Mouse (Mus musculus): ENCODE results near the gene Spint1.

Gene Spint1

GRCm38 (mm10) chr2:119237210-119237870 lies at the start of gene Spint1:
TSS of gene Spint1 (plus strand) at chr2:119237362.
- DNase-seq (ENCODE audit: low read depth, low spot score), result no peak

- DNase-seq (ENCODE audit: low read depth, low spot score), result peak; percentile 86
Observed at GRCm38 (mm10) chr2:119189029-119189710, 48.0 kb upstream of the Spint1 start.

- DNase-seq (ENCODE audit: low read depth, low spot score), result no peak
Observed at GRCm38 (mm10) chr2:119190969-119191368, 46.2 kb upstream of the Spint1 start.

GRCm38 (mm10) chr2:119194140-119194539 lies 43.0 kb upstream of the Spint1 start:
- no peak for DNase-seq (ENCODE audit: low read depth, low spot score)

DNA sequence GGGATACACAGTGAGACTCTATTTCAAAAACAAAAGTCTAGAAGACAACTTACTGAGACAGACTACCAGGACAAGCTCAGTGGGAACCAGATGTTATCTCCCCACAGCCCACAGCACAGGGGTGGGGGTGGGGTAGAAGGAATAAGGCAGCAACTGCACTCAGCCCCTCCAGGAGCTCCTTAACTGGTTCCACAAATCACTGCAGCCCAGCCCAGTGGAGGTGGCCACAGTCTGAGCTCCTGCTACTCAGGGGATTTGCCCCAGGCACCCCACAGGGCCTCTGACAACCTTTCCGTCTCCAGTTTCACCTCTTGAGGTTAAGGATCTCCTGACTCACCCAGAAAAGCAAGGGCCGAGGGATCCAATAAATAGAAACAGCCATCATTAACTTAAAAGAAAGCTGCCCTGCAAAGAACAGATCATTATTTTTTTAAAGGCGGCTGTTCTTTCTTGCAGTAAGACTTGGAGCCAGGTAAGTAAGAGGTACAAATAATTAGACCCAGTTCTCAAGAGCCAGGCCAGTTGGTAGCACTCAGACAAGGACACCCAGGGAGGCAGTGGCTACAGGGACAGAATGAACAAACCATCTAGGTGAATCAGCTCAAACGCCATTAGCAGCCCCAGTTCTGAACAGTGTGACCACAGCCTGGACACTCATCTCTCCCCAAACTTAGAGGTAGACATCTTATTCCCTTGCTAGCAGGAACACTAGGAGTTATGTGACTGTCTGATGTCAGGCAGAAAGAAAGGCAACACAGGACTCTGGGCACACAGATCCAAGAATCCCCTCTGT lies 40.6 kb upstream of the Spint1 start:
- no peak for DNase-seq (ENCODE audit: low read depth, low spot score)

GRCm38 (mm10) chr2:119197493-119197892 lies 39.7 kb upstream of the Spint1 start:
- DNase-seq (ENCODE audit: low read depth, low spot score), result no peak

- DNase-seq (ENCODE audit: low read depth, low spot score), result no peak
Observed at GRCm38 (mm10) chr2:119198049-119198448, 39.1 kb upstream of the Spint1 start.

DNA sequence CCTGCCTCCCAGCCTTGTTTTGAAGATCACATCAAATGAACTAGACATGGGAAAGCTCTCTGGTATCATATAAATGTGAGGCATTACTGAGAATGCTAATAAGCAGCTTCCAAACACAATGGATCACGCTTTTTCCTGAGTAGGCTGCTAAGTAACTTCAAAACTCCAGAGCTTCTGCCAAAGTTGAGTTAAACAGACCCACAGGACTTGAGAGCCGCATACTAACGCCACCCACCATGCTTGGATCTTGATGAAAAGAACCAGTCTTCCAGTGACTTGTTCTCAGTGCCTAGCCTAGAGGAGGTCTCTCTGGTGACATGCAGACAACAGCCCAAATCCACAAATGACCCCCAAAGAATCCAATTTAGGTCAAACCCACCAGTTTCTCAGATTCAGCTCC lies 38.2 kb upstream of the Spint1 start:
- DNase-seq (ENCODE audit: low read depth, low spot score), result no peak

DNA sequence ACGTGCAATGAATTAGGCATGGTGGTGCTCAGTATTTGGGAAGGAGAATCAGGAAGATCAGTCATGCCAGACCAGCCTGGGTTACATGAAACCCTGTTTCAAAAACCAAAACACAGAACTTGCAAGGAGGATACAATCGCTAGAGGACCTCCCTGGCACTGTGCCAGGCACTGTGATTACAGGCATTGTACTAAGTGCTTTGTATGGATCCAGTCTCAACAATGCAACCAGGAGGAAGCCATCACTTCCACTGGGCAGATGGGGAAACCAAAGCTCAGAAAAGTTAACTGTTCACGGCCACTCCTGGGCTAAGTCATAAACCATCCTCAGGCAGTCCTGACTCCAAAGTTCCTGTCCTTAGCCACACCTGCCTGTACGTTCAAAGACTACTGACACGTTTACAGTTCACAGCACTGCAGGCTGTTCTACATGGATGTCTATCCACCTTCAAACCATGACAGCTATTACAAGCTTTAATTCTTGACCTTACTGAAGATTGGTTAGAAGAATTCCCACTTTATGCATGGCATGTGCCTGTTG lies 34.2 kb upstream of the Spint1 start:
- no peak for DNase-seq (ENCODE audit: low read depth, low spot score)

DNA sequence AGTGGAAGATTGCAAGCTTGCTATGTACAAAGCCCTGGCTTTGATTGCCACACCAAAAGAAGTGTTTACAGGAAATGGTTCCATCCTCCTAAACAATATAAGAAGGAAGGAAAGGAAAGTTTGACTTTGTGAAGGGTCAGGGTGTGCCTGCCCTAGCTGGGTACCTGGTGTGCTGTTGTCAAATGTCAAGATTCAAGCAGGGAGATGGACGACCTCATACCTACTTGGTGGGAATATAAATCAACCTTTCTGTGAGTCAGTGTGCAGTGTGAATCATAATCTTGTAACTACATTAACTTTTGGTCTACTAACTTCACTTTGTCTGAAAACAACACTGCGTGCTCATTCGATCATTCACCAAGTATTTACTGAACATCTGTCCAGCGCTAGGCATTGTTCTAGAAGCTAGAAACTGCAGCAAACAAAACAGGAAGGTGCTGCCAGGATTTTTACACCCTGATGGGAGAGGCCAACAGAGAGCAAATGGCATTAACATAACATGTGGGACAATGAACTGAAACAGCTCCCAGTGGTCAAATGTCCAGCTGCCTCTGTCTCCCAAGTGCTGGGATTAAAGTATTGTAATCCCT lies 33.2 kb upstream of the Spint1 start:
- no peak for DNase-seq (ENCODE audit: low read depth, low spot score)

DNA sequence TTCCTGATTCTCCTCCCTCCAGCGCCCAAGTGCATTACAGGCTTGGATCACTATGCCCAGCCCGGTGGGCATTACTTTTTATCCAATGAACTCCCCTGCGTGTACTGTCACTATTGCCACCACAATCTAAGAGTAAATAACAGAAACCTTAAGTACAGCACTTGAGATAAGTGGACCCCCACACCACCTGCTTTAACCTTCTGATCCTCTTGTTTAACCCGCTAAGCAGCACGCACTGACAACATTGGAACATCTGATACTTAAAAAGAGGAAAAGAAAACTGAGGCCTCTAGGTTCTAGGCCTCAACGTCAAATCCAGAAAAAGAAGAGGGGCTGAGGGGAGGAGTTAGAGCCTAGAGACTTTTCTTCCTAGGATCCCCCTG lies 29.2 kb upstream of the Spint1 start:
- no peak for DNase-seq (ENCODE audit: low read depth, low spot score)

- DNase-seq (ENCODE audit: low read depth, low spot score), result peak; percentile 97
Observed at GRCm38 (mm10) chr2:119208344-119209175, 28.6 kb upstream of the Spint1 start, which contains the start of the genes Zfyve19 and Dnajc17. TSS of gene Zfyve19 (plus strand) at chr2:119208617. TSS of gene Dnajc17 (minus strand) at chr2:119208795.

DNA sequence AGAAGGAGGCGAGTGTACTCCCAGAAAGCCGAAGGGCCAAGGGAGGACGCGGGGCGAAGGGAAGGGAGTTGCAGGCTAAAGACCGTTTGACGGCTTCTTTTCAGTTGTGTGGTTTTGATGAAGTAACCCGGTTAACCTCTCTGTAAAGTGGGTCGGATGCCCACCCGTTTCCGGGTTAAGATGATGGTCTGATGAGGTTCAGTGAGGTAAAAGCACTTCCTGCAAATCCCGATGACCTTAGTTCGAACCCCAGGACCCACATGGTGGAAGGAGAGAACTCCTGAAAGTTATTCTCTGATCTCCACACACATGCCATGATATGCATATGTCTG lies 28.0 kb upstream of the Spint1 start:
- no peak for DNase-seq (ENCODE audit: low read depth, low spot score)

GRCm38 (mm10) chr2:119229775-119230704 lies 7.1 kb upstream of the Spint1 start, which contains the start of gene Ppp1r14d:
TSS of gene Ppp1r14d (minus strand) at chr2:119229906.
- no peak for DNase-seq (ENCODE audit: low read depth, low spot score)

DNA sequence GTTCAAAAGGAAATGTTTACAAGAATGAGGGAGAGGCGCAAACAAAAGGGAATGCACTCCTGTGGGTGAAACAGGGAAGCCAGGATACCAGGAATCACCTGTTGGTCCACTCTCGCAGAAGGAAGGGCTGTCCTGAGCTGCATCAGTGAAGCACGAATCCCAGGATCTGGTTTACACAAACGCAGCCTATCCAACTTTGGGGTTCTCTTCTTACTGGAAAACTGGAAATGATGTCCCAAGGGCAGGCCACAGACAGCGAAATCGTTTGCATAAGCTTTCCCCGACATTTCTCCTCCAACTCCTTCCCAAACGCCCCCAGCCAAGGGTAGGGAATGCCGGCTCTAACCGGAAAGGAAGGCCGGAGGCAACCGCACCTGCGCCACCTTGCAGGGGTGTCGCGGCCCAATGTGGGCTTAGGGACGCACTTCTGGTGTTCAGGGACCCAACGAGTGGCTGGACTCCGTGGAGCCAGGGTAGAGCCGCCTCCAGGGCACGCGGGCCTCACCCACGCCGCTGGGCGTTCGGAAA lies 416 bp upstream of the Spint1 start:
- no peak for DNase-seq (ENCODE audit: low read depth, low spot score)

DNA sequence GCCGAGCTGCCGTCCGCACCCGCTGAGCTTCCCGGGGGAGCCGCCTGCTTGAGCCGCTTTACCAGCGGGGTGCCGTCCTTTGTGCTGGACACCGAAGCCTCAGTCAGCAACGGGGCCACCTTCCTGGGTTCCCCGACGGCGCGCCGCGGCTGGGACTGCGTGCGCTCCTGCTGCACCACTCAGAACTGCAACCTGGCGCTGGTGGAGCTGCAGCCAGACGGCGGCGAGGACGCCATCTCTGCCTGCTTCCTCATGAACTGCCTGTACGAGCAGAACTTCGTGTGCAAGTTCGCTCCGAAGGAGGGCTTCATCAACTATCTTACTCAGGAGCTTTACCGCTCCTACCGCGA lies 684 bp downstream of the Spint1 start:
- no peak for DNase-seq (ENCODE audit: low read depth, low spot score)

DNA sequence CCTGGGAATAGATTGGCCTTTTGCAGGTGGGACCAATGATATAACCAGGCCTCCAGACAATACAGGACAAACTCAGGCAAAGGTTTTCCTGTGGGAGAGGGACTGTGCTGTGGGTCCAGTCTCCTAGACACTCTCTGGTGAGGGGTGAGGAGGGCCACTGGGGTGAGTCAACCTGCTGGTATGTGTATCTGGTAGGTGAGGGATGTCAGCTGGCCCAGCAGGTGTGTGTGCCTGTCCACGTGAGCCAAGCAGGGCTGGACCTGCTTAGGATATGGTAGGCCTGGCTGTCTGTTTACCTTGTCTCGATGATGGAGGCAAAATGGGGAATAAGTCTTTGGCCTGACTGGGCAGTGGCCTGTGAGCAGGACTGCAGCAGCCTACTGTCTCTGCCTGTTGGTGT lies 1.5 kb downstream of the Spint1 start:
- no peak for DNase-seq (ENCODE audit: low read depth, low spot score)

GRCm38 (mm10) chr2:119240075-119240818 lies 3.1 kb downstream of the Spint1 start:
- peak; percentile 12 for DNase-seq (ENCODE audit: low read depth, low spot score)

DNA sequence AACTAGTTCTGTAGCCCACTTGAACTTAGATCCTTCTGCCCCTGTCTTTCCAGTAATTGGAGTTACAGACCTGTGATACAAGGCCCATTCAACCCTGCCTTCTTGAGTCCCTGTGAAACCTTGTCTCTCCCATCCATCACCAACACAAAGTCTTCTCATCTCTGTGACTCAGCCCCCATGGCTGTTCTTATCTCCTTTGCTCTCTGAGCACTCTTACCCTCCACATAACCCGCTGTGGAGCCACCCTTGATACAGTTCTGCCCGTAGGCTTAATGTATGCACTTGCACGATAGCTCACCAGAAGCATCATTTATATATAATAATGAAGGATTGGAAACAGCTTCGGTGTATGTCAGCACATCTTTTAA lies 3.6 kb downstream of the Spint1 start:
- no peak for DNase-seq (ENCODE audit: low read depth, low spot score)
